Mouse (Mus musculus) adrenal gland (tissue): ENCODE results near the gene Pigv.

ENCODE experiments used
- intact Hi-C: fragments of 180-260 bp; cut with DNase I; formaldehyde crosslinking; loops from one replicate; pipeline ENCODE4 v1.15.1; 2025

Pigv gene

DNA sequence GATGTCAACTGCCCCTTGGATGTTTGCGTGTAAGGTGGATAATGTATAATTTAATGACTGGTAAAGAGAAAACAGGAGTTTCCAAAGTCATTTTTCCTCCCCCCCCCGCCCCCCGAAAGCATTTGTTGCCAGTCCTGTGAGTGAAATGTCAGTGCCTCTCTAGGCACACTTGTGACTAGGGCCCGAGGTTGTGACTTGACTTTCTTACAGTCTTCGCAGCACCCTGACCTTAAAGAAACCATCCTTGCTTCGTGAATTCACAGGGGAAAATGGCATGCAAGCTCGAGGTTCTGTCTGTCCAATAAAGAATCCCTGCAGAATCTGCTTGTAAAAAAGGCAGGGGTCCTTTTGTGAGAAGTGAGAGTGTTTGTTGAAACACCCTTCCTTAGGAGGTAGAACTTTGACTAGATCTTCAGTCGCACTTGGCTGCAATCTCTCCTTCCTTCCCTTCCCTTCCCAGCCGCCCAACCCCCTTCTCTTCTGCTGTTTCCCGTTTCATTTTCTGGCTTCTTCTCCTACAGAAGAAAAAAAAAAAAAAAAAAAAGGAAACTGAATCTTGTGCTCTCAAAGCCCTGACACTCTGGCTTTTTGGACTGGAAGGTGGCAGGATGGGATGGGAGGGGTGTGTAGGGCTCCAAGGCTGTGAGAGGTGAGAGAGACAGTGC is 1.4 kb upstream of the Pigv start:
- intact Hi-C loops, result loop anchor here (5.0 kb wide), 2 partner anchors 79 to 99 kb away; no protein-coding TSS in a partner anchor

DNA sequence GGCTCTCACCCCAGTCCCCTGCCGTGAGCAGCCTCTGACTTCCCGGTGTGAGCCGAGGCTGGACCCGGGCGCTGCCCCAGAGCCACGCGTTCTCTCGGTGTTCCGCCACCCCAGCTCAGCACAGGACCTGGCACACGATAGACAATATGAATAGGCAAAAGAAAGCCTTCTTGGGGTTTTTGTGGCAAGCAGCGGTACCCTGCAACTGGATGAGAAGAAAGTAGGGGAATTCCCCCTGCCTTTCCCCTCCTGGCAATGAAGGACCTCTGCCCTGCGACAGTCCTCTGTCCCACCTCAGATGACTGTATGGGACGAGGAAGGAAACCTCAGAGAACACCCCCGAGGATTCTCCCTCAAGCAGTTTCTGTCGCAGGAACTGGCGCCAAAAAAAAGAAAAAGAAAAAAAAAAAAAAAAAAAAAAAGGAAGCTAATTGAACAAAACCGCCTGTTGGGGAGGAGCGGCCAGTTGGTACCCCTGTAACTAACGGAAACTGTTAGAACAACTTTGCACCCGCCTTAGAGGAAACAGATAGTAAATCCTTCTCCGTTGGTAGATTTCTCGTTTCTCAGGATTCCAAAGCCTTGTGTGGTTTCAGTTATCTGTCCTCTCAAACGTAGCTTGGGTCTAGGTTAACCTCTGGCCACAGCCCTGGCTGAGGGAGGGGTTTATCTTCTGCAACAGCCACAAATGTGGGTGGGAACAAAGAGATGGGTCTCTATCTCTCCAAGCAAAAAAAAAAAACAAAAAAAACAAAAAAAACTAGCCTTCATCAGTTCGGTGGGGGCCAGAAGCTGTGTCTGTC is 599 bp upstream of the Pigv start:
- intact Hi-C loops, result loop anchor here (5.0 kb wide), 2 partner anchors 79 to 99 kb away; no protein-coding TSS in a partner anchor

DNA sequence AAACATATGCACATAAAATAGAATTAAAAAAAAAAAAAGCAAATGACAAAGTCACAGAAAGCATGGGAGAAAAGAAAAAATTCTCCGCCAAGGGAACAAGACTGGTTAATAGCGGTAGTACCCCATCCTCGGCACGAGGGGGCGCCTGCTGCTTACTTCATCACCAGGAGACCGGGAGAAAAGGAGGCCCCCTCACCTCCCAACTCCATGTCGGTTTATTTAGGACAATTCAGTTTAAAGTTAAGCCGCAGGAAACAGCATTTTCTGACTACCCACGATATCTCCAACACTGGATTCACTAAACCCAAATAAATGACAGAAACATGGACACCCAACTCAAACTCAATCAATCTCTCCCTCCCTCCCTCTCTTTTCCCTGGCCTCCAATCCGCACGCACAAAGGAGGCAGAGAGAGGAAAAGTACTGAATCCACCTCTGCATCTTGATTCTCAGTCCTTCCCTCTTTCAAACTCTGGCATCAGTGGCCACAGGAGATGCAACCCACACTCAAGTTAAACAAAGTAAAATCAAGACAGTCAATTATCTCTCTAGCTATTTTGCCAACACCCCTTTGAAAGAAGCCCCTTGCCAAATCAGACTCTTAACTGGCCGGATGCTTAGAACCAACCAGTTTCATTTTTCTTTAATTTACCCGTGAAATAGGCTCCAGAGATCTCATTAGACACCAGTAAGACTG is 1.1 kb downstream of the Pigv start:
- intact Hi-C loops, result loop anchor here (2.0 to 5.0 kb wide), 3 partner anchors 81 to 157 kb away; no protein-coding TSS in a partner anchor

DNA sequence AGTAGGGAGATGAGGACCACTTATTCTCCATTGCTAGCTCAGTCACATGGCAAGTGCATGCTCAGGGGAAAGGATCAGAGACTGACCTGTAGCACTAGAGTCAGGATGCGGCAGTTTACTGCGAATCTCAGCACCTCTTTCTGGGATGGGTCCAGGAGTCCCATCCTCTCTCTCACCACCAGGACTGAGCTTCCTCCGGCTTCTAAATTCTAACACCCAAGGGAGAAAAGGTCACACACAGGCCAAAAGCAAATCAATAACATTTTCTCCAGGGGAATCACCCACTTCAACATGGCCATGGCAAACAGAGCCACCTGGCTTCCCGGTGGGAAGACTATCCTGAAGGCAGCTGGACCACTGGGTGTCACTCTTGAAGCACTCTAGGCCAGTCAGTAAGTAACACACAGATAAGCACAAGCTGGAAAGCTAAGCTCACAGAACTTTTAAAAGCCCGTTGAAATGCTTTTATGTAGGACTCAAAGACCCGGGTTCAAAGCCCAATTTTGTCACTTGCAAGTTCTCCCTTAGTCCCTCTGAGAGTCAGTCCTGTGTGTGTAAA is 2.7 kb downstream of the Pigv start:
- intact Hi-C loops, result loop anchor here (2.0 to 5.0 kb wide), 3 partner anchors 83 to 159 kb away; no protein-coding TSS in a partner anchor

DNA sequence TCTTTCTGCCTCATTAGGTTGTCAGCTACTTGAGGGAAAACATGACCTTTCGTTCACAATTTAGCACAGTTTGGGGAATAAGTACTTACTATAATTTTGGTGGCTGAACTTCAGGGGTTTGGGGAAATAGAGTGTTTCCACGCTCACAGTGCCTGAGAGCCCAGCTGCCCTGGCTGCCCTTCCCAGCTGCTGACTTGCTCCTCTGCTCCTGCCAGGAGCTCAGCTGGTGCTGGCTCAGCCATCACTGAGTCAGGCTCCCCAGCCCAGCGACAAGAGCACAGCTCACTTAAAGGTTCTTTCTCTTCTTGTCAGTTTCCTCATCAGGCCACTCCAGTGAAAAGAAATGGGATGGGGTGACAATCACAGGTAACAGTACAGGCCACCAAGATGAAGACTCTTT is 3.9 kb downstream of the Pigv start:
- intact Hi-C loops, result no loop called here

DNA sequence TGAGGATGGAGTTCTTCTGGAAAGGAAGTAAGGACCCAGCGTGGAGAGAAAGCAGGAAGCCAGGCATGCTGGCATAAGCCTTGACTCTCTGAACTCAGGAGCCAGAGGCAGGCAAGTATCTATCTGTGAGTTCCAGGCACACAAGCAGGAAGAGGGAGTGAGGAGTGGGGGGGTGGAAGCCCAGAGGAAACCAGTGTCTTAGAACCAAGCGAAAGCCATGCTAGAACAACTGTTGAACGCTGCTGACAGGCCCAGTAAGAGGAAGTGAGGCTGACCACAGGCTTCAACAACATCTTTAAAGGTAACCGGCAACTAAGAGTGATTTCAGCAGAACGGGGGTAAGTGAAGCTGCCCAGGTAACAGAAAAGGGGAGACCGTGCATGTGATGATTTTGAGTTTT is 6.2 kb downstream of the Pigv start:
- intact Hi-C loops, result no loop called here

DNA sequence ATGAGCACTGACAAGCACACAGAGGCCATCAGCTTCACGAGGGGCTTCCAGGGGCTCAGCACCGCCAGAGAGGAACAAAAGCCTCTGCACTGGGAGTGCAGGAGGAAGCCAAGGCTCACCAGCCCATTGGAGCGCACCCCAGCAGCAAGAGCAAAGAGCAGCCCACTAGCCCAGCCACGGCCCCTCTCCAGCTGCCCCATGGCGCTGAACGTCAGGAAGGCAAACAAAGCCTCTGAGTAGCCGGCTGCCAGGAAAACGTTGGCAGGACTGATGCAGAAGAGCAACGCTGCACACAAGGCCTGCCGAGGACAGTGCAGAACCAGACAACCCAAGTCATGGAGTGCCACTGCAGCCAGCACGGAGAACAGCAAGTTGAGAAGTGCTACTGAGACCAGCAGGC is 7.3 kb downstream of the Pigv start:
- intact Hi-C loops, result no loop called here

DNA sequence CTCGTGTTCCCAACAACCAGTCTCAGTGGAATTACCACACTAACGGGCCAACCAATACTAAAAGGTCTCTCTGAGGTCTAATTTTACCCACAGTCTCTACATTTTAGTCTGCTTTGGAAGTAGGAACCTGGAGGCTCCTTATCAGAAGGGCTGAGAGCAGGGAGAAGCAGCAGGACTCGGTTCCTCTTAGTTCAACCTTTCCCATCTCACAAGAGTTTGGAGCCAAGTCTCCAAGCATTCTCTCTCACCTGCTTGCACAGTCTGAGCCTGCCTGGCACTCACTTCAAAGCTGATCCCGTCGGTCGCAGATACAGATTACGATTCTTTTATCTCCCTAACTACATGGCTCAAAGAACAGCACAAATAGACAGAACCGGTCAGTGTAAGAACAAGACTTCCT is 9.5 kb downstream of the Pigv start:
- intact Hi-C loops, result no loop called here

DNA sequence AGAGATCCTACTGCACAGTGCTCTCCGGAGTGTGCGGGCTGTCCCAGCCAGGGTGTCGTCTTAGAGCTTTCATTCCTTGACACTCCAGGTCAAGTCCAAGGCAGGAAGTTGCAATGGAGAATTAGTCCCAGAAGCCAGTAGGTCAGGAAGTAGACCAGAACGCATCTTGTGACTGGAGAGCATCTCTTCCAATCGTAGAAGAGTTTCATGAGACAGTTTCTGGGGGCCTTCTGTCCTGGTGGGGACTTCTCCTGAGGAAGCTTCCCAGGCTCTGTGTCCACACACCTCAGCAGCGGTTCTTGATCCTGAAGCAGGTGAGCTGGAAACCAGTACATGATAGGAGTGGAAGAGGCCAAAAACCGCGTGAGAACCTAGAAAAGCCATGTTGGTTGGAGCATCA is 10.0 kb downstream of the Pigv start:
- intact Hi-C loops, result no loop called here

DNA sequence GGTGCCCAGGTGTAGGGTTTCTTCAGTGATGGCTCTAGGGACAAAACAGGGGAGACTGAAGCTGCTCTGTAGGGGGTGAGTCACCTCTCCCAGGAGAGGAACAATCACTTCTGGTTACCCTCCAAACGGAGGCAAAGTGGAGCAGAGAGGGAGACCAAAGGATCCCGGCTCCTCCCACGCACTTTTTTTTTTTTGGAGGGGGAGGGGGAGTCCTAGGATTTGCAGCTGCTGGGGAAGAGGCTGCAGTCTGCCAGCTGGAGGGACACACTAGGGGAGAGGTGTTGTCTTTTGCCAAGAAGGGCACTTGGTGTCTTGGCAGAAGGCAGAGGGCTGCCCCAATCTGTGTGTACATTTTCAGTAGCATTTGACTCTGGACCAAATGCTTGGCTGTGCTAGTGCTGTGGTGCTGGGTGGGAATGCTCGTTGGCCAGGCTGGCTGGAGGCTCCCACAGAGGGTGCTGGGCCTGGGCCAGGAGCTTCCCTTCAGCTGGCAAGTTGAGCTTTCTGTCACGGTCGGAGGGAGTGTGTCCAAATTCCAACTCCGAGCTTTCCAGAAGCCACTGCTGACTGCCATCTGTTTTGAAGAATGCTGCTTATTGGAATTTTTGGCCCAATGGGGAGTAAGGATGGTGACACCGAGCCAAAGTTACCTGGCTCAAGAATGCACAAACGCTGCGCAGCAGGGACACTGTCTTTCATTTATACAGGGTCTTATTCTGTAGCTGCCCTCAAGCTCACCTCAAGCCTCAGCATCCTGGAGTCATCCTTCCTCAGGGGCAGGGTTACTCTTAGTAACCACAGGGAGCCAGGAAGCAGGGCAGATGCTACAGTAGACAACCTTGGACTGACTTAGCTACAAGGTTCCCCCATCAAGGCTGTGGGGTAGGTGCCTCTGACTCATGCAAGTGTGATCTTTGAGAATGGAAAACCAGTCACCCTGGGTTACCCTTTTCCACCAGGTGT is 12.0 kb downstream of the Pigv start:
- intact Hi-C loops, result no loop called here

DNA sequence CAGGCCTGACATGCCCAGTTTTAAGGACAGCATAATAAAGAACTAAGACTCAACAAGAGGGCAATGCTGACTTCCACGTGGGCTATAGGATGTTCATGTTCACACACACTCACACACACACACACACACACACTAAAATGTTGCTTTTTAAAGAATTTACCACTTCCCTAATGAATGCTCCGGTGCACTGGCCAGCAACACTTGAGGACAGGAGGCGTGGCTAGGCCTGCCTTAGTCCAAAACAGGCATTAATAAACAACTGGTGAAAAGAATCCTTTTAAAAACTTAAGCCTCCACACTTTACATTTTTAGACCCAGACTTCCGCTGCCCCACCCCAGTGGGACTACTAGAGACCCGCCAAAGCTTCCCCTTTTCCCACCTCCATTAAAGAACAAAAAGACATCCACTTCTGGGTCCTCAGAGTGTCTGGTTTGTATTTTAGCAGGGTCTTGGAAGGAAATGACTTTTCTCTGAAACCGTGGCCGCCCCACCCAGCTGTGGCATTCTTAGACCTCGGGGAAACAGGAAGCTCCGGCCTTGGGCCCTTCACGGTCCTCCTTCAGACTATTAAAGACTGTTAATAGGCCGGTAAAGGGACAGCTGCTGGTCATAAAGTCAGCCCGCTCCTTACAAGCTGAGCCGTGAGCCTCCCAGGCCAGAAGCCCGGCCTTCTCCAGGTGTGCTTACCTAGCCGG is 12.8 kb downstream of the Pigv start:
- intact Hi-C loops, result no loop called here

DNA sequence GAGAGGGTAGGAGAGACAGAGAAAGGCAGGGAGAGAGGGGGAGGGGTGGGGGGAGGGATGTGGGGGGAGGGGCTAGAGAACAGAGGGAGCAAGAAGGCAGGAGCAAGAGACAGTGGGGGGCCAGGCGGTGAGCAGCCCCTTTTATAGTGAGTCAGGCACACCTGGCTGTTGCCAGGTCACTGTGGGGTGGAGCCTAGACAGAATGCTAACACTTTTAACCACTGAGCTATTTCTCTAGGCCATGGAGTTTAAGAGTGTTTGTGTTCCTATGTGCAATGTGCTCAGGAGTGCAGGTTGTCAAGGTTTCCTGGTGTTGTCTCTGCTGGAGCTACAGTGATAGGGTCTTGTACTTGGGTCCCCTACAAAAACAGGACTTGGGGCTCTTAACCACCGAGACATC is 13.7 kb downstream of the Pigv start:
- intact Hi-C loops, result no loop called here

DNA sequence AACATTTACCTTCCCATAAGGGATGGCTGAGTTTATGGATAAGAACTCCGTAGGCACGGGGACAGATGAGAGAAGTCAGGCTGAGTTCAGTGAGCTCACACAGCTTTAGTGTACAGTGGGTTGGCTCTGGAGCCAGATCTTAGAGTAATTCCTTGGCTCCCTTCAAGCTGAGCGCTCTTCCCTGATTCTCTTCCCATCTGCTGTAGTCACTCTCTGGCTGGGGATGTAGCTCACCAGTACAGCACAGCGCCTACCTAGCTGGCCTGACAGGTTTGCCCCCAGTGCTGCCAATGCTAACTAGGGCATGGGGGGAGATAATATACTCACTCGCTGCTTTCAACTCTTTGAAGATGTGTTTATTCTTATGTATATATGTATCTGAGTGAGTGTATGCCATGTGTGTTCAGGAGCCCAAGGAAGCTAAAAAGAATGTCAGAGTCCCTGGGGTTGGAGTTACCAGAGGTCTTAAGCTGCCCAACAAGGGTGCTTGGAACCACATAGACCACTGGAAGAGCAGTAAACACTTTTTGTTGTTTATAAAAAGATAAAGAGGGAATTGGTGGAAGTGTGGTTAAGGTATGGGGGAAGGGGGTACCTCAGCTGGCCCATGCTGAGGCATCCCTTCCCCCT is 14.5 kb downstream of the Pigv start:
- intact Hi-C loops, result no loop called here

DNA sequence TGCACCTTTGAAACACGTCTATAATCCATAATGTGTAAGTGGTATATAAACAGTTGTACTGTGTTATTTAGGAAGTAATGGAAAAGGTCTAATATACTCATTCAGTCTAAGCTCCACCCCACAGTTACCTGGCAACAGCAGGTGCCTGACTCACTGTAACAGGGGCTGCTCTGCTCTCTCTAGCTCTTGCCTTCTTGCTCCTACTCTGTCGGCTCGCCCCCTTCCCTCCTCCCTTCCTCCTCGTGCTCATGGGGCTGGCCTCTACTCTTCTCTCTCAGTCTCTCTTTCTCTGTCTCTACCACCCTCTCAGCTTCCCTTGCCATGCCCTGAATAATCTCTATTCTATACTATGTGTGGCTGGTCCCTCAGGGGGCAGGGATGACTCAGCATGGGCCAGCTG is 15.4 kb downstream of the Pigv start:
- intact Hi-C loops, result no loop called here

DNA sequence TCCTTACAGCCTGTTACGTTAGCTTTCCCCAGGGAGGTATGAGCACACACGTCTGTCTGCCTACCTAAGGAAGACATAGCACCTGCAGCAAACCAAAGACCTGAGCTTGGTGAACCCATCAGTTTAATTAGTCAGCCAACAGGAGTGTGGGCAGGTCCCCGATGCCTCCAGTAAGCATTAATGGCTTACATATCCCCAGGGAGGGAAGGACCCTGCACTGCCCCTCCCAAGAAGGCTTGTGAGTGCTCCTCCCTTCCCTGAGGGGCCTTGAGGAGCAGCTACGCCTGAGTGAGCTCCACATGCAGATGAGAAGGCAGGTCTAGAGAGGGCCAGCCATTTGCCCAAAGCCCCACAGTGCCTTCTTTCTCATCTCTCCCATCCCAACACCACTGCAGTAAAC is 16.2 kb downstream of the Pigv start:
- intact Hi-C loops, result no loop called here

DNA sequence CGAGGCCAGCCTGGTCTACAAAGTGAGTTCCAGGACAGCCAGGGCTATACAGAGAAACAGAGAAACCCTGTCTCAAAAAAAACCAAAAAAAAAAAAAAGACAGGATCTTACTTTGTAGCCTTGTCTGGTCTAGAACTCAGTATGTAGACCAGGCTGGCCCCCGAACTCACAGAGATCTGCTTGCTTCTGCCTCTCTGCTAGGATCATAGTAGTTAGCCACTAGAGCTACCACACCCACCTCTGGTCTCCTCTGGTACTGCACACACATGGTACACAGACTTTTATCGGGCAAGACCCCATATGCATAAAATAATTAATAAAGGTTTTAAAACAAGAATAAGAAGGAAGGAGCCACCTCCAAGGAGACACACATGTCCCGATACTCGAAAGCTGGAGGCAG is 18.4 kb downstream of the Pigv start:
- intact Hi-C loops, result loop anchor here (5.0 kb wide), 1 partner anchor 62 kb away; no protein-coding TSS in a partner anchor

DNA sequence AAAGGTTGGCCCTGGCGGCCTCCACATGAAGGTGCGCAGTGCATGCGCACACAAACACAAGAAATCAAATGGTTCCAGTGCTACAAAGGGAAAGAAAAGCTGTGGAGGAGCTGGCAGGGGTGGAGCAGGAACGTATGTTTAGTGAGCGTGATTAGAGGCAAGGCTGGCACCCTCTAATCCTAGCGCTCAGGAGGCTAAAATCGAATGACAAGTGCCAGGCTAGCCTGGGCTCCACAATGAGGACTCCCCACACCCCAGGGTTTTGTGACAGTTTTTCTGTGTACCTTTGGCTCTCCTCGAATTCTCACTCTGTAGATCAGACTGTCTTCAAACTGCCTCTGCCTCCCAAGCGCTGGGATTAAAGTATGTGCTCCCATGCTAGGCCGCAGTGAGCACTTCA is 19.7 kb downstream of the Pigv start:
- intact Hi-C loops, result loop anchor here (5.0 kb wide), 1 partner anchor 60 kb away; no protein-coding TSS in a partner anchor

DNA sequence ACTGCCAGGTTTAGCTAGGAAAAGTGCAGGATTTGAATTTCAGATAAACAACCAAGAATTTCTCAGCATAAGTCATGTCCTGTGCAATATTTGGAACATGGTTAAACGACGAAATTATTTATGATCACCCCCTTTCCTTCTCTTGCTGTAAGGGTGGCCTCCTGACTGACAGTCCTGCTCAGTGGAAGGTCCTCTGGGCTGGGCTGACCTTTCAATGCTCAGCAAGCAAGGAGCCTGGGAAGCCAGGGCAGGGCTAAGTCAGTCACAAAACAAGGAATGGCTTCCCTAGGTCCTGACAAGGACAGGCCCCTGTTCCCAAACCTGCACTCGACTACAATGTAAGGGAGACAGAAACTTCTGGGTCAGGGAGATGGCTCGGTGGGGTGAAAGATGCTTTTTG is 20.5 kb downstream of the Pigv start:
- intact Hi-C loops, result loop anchor here (5.0 kb wide), 1 partner anchor 60 kb away; no protein-coding TSS in a partner anchor

DNA sequence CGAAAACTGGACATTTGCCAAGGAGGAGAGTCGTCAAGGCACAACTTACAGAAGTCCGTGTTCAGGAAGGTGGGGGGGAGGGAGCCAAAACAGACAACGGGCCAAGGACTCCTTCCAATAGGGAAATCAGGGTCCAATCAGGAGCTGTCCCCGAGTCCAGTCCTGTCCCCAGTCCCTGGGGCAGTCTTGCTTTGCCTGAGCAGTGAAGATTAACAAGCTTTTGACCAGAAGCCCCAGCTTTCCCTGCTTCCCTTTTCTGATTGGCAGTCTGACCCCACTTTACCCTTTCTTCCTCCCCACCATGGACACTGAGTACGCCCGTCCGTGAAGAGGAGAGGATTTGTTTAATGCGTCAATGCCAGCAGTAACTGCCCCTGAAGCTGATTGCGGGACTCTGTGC is 21.0 kb downstream of the Pigv start:
- intact Hi-C loops, result loop anchor here (5.0 kb wide), 1 partner anchor 59 kb away; no protein-coding TSS in a partner anchor
